Mouse (Mus musculus): ENCODE measurements around the gene Olfr549.
A peak's percentile ranks its signal among the peaks of the same experiment; 100 is the strongest.

Gene Olfr549

DNA sequence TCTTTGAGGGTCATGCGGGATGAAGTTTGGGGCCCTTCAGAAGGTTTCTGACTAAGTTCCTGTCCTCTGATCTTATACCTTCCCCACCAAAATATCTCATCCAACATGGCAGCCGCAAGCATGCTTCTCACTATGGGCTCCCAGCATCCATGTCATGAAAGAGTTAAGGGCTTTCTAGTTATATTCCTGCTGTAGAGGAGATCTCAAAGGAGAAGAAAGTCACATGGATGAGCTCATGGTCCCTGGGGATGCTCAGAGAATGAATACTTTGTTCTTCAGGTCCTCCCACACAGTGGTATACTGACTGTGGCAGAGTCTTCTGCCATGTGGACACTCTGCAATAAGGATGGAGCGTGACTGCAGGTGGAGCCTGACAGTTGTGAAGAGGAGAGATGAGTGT lies at the start of gene Olfr549:
Gene Olfr549, plus strand, starts transcription at position 301 of the 400 bp plus-strand sequence.
- DNase-seq (ENCODE audit: low spot score): no peak

DNA sequence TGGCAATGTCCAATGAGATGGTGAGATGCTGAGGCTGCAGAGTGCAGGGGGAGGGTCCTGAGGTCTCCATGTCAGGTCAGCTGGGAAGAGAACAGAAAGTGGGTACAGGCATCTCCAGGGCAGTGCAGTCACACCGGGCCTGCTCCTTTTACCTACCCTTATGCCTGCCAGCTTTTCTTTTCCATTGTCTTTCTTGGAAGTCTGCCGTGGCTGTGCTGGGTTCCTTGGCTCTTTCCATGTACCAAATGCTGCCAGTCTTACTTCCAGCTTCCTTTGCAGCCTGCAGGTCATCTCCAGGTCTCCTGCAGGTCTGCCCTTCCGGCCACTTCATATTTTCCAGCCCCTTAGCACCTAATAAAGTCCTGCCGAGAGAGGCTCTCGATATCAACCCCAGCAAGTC lies 47.7 kb upstream of the Olfr549 start:
- no peak for DNase-seq (ENCODE audit: low spot score)

DNA sequence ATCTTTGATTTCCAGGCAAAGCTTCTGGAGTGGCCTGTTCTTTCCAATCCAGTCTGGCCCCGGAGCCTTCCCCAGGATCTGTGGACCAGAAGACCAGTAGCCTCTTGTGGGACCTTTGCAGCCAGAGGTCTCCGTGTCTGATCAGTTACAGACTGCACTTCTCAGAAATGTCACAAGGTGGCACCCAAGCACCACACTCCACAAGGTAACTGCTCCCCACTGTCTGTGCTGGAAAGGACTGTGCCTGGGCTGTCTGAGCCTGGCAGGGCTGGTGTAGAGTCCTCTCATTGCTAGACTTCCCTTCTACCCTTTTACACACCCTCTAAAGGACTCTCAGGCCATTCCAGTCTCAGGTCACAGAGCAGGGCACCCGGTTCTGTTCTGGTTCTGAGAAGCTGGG lies 42.8 kb upstream of the Olfr549 start:
- peak; percentile 22 for DNase-seq (ENCODE audit: low spot score)

DNA sequence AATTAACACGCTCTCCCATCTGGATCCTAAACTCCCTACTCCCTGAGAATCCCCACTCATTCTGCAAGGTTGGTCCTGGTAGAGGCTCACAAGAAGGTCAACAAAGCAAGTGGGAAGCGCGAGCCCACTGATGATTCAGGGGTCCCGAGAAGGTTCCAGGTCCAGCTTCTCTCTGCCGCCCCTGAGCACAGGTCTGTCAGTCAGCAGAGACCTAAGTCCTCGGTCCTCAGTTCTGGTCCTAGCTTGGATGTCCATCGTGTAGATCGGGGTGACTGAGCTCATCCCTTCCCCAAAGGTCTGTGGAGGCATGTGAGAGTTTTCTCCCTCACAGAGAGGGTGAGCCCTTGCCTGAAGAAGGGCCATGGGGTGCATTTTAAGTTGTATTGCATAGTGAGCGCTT lies 41.6 kb upstream of the Olfr549 start:
- no peak for DNase-seq (ENCODE audit: low spot score)

DNA sequence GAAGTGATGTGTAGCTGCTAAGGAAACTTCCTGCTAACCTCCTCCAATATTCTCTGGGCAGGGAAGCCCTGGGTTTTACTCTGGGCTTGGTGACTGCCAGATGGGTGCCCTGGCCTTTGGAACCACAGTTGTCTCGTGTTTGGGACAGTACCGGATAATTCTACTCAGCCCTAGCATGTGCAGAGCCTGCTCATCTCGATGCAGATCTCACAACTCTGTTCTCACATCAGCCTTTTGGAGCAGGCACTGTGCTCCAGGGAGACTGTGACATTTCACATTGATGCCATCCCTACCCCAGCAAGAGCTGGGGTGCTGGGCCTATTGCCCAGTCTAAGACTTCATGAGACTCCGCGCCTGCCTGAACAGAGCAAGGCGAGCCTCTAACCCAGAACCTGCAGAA lies 41.0 kb upstream of the Olfr549 start:
- DNase-seq (ENCODE audit: low spot score): no peak

DNA sequence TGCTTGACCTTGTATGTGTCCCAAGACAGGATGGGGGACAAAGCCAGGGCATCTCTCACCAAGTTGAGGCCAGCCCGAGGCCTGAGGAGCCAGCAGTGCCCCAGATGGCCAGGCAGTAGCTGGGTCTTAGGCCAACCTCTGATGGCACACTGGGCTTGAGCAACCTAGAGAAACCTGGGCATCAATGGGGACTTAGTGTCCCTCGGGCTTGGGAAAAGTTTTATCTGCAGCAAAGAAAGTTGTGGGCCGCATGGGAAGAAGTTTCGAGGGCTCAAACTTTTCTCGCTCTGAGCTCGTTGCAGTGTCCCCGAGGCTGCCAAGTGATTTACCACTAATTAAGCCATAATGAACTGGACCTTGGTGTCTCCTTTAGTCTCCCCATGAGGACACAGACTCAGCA lies 39.9 kb upstream of the Olfr549 start:
- no peak for DNase-seq (ENCODE audit: low spot score)

DNA sequence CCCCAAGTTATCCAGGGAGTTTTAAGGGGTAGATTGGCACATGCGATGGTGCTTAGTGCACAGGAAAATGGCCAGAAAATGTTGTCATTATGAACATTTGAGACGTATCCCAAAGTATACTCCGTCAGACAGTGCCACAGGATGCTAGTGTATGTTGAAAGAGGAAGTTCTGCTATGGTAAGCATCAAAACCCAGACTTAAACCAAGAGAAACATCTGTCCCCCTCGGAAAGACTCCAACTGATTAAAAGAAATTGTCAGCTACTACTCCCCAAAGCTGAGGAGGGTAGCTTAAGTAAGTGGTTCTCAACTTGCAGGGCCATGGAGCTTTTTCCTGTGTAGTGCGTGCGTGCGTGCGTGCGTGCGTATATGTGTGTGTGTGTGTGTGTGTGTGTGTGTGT lies 37.7 kb upstream of the Olfr549 start:
- DNase-seq (ENCODE audit: low spot score): no peak

DNA sequence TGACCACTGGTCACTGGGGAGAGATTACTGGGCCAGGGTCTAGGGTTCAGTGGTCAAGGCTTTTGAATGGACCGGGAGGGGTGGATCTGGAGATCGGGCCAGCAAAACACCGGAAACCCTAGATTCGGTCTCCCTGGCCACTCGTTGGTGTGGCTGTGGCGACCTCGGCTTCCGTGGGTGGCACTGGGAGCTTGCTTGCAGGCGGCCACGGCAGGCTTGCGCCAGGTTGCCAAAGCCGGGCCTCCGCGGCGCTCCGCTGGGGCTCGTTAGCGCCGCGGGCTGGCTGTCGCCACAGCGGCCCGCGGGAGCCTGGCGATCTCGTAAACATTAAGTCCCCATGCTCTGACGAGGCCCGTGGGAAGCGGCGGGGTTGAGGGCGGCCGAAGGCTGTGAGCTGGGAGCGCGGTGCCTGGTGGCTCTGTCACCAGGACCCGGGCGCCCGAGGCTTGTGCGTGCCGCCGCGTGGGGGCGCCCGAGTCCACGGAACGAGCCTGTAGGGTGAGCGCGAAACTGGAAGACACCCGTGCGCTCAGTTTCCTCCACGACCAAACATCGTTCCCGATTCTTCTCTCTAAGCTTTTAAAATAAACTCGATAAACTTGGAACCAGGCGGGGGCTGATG lies 36.7 kb upstream of the Olfr549 start:
- peak; percentile 64 for DNase-seq (ENCODE audit: low spot score)

DNA sequence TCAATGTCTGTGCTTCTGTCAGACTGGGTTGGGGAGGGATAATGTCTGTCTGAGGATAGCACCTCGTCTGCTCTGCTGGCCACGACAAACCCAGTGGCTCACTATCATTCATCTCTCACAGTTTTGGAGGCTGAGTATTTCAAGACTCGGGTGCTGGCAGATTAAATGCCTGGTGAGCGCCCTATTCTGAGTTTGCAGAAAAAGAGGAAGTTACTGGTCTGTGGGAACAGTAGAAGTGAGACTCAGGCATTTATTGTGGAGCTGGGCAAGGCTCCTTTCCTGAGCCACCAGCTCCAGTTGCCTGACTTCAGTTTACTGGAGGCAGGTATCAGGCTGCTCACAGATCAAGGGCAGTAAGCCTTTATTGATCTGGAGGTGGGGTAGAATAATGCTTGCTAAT lies 35.5 kb upstream of the Olfr549 start:
- DNase-seq (ENCODE audit: low spot score): no peak

DNA sequence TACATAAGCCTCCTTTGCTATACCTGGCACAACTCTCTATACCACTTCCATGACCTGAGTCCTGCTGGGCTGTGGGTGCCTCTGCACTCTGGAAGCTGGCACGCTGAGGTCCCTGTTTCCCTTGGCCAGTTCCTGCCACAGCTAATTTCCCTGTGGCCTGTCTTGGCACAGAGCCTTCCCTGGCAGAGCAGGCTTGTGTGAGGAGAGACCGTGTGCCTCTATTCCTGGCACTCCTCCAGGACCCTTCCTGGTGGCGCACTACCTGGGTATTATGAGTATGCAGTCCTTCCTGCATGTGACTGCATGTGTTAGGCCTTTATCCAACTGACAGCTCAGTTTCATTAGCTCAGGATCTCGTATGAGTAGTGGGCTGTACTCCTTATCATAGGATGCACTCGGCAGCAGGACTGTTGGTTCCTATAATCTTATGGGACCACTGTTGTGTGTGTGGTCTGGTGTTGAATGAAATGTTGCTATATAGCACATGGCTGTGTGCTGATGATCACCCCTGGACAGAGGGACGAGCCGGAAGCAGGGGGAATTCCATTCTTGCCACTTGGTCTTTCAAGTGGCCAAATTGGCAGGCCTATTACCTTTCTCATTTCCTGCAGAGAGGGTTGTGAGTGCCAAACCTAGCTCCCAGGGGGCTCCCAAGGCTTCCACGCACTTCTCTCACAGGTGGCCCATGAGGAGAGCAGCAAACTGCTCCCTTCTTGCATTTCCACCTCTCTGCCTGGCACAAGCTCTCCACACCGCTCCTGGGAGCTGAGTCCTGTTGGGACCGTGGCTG lies 33.2 kb upstream of the Olfr549 start:
- DNase-seq (ENCODE audit: low spot score): no peak

DNA sequence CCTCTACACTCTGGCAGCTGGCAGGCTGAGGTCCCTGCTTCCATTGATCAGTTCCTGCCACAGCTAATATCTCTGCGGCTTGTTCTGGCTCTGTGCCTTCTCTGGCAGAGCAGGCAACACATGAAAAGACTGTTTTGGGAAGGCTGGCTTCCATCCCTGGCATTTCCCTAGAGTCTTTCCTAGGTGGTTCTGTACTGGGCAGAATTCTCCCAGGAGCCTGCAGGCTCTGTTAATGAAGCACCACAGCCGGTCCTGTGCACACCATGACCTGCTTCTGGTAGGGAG lies 32.7 kb upstream of the Olfr549 start:
- no peak for DNase-seq (ENCODE audit: low spot score)

DNA sequence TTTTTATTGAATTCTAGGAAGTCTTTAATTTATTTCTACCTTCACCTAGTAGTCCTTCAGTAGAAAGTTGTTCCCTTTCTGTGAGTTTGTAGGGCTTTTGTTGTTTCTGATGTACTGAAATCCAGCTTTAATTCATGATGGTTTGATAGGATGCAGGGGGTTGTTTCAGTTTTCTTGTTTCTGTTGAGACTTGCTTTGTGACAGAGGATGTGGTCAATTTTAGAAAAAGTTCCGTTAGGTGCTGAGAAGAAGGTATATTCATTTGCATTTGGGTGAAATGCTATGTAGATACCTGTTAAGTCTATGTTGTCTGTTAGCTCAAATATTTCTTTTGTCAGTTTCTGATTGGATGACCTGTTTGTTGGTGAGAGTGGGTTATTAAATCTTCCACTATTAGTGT lies 20.6 kb upstream of the Olfr549 start:
- DNase-seq (ENCODE audit: low spot score): no peak

DNA sequence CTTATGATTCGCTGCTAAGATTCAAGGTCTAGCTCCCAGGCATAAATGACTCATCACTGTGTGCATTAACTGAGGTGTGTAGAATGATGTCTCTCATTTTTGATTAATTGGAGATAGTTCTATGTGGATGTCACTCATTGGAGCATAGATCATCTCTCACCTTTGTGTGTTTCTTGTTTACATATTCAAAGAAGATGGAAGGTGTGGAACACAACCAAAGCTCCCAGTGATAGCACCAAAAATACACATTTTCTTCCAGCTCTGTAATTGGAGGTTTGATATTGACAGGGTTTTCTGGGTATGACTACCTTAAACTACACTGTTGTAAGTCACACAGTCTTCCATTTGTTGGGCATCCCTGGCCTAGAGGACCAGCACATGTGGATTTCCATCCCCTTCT lies 15.2 kb upstream of the Olfr549 start, which contains the start of gene Olfr547:
Gene Olfr547, plus strand, starts transcription at position 301 of the 400 bp plus-strand sequence.
- no peak for DNase-seq (ENCODE audit: low spot score)

DNA sequence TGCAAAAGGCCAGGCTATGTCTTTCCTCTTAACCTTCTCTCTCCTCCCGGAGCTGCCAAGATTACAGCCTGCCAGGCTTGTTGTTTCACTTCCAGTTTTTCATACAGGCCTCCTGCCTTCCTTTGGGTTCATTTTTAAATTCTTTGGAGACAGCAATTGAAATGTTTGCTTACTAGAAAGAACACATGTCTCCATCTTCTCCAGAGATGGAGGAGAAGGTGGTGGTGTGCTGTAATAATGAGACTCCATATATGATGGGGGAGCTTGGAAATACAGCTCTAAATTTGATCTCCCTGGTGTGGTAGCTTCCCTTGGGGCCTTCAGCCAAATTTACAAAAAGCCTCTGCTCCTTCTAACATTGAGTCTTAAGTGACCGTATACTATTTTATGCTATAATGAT lies 9.1 kb upstream of the Olfr549 start, which contains the start of gene Olfr548-ps1:
Gene Olfr548-ps1, plus strand, starts transcription at position 301 of the 400 bp plus-strand sequence.
- no peak for DNase-seq (ENCODE audit: low spot score)

DNA sequence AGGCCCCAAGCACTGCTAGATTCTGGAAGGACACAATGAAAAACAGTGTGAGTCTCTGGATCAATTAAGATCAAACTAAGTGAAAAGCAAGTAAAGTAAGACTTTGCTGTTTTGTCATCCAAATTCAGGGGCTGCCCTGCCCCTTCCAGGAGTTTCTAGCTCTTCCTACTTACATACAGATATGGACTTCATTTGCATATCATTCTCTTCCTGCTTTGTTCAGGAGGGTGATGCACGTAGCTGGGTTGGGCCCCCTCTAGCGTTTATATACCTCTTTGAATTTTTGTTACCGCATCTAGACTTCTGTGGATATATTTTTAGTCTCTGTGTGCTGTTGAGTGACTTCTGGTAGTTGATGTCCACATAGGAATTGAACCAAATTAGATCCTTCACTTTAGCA lies 8.4 kb upstream of the Olfr549 start:
- DNase-seq (ENCODE audit: low spot score): no peak

DNA sequence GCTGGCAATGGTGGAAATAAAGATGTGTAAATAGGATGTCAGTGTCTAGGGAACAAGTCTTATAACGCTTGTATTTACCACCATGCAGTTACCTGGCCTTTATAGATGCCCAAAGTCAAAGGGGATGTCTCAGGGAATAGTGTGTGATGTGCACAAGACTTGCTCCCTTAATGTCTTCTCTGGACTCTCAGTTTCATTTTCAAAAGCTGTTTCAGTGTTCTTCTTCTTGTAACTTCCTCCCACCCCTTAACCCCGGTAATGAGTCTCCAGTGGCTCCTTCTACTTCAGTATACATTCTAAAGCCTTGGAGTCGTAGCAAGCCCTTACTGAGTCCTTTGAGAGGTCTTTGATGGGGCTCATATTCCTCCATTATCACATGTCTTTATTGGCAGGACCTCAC lies 3.6 kb downstream of the Olfr549 start:
- no peak for DNase-seq (ENCODE audit: low spot score)

DNA sequence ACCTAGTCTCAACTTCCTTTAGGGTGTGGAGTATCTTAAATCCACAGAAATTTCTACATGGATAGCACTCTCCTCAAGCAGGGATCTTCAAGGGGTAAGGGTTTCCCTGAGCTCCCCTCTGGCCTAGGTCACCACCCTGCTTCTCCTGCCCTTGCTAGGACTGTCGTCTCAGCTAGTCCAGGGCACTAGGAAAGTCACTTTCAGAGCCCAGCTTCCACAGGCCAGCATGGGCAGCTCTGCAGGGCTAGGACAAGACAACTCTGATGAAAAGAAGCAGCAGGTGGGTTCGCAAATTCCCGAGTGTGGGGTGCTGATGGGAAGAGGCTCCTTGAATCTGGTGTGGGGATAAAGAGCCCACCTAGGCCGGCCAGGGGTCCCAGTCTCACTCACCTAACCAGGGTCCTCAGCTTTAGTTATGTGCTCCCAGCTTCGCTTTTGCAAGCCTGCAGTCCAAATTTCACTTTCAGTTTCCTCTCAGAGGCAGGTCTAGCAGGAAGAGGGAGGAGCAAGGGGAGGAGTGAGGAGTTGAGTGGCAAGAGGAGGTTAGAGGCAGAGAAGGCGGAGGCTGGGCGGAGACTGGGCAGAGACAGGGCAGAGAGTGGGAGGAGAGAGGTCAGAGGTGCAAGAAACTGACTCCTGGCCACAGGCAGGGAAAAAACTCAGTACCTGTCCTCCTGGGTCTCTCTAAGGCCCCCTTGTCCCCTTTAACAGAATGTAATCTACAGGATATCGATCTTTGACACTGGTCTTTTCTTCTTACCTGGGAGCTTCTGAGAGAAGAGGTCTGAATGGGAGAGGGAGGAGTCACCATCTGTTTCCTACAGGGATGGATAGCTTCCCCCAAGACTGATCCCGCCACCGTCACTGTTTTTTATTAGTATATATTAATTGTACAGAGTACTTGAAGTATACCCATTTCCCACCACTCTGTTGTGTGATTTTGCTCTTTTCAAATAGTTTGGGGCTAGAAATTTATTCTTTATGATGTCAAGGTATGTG lies 15.6 kb downstream of the Olfr549 start, which contains the start of gene Trim21:
Gene Trim21, minus strand, starts transcription at position 488 of the 999 bp plus-strand sequence.
- DNase-seq (ENCODE audit: low spot score): peak; percentile 85

DNA sequence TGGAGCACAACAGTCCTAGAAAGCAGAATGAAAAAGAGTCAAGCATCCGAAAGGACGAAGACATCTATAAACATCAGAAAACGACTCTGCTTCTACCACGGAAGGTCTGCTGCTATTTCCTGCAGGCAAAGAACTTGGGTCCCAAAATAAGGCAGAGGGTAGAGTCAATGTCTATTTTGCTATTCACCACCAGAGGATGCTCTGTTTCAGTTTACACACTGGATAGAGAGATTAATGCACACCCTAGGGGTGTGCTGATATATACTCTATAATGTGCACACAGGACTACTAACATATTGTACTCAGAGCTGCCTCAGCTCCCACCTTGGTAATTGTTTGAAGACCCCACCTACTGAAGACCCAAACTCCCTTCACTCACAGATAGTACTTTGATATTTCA lies 16.5 kb downstream of the Olfr549 start:
- DNase-seq (ENCODE audit: low spot score): no peak

DNA sequence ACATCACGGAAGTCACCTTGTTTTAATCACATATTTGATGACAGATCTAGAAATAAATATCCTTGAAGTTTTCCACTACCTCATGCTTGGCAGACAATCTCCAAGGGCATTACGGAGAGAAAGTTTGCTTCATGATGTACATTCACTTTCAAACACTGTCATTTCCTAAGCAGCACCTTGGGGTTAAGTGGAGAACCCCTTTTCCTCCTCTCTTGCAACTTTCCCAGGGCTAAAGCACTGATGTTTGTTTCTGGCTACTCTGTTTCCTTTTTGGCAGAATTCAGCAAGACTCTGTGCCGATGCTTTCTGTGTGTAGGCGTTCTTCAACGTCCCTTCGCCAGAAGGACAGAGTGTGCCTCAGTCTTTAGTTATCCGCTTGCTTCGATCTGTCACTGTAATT lies 21.5 kb downstream of the Olfr549 start, which contains the start of gene Olfr550:
Gene Olfr550, plus strand, starts transcription at position 301 of the 400 bp plus-strand sequence.
- DNase-seq (ENCODE audit: low spot score): no peak

DNA sequence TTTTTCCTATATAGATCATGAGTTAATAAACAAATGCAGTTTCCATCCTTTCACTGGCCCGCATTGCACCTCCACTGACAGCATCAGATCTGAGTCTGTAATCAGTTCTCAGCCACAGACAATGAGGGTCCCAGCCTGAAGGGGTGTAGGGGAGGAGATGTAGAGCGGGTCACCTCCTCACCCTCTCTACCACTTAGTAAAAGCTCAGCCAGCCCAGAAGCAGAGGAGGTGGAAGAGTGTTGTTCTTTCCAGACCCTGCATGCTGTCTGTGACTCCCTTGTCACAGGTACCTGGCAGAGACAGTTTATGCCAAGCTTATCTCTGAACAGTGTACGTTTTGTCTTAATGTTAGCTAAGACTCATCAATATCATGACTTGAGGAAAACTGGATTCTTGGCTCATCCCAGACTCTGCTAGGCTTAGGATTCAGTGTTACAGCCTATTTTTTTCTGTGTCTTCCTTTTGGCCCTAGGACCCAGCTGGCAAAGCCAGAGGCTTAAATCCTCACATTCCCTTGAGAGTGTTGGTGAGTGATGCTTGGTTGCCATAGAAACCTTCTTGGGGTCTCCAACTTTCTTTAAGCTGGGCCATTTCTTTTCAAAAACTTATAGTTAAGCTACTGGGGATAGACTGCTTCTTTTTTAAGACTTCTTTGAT lies 23.6 kb downstream of the Olfr549 start:
- DNase-seq (ENCODE audit: low spot score): no peak

DNA sequence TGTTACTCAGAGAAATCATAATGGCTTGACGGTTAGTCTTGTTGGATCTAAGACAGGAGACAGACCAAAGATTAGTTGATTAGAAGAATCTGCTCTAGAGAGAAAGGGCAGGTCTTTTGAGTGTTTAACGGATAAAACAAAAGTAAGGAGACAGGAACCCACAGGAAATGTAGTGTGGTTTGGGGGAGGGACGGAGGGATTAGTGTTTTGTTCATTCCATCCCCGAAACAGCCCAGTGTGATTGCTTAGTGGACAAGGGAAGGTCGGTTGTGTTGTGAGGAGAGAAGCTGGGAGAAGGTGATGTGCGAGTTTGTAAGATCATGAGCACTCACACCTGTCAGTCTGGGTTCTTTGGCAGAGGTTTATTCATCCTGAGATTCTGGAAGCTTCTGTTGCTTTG lies 26.3 kb downstream of the Olfr549 start:
- DNase-seq (ENCODE audit: low spot score): no peak

DNA sequence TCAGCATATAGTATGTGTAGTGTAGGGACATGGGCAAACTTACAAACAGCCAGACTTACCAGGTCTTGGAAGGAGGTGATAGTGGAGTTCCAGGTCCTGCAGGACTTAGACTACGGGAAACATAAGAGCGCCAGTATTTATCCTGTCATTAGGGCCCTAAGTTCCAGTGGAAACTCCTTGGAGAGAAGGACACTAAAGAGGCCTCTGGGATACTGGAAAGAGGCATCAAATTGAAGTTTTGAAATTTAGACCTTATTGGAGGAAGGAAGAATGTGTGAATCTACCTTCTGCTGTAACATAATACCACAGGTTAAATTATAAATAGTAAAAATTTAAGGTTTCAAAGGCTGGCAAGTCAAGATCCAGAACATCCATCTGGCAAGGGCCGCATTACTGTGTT lies 42.1 kb downstream of the Olfr549 start, which contains the start of gene Olfr551:
Gene Olfr551, minus strand, starts transcription at position 101 of the 400 bp plus-strand sequence.
- DNase-seq (ENCODE audit: low spot score): no peak

All from spleen, adult 12 weeks (tissue).